Mouse (Mus musculus) telencephalon, adult 2 months (tissue): ENCODE results near the gene Dcaf1.

Experiments
- DNase-seq: peaks from one replicate; pipeline ENCODE4 v3.0.0-alpha.2; 2011; ENCODE audit warnings: low read depth, low spot score

Dcaf1 gene

DNA sequence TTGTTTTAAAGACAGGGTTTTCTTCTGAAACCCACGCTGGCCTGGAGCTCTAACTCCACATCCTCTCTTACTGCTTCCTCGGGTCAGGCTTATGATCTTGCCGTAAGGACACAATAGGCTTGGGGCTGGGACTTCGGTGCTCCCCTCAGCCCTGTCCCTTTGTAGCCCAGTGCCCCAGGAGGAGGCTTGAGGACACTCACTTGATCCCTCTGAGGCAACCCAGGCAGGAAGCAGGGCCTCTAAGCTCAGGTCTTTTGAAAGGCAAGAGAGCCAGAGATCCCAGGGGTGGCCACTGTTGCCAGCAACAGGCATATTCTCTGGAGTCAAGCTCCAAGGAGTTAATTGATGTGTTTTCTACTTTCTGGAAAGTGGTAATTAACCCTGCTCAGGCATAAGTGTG is 57.8 kb downstream of the Dcaf1 start:
- DNase-seq, result no peak

DNA sequence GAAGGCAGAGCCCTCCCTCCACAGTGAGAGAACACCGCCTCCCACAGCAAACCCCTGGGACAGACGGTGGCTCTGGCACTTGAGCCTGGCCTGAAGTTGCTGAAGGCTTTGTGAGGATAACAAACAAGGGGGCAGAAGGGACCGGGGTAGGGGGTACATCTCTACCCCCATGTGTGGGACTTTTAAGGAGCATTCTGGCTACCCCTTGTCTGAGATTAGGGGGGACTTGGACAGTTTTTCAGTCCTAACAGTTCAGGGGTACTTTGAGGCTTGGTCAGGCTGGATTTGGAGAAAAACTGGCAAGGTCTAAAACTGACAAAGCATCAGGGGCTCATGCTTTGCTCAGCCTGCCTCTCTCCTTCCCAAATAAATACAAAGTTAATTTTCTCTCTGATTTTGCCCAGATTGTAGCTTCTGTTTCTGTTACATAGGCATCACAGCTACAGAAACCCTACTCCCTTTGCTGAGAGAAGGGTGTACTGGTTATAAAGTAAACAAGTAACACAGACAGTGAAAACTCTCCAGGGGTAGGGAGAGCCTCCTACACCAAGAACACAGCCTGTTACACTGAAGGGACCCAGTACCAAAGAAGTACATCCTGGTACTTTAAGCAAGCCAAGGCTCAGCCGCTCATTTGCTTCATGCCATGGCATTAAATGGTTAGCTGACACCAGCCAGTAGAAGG is 59.5 kb downstream of the Dcaf1 start:
- no peak for DNase-seq

GRCm38 (mm10) chr9:106882176-106882575 is 60.5 kb downstream of the Dcaf1 start:
- DNase-seq, result no peak

DNA sequence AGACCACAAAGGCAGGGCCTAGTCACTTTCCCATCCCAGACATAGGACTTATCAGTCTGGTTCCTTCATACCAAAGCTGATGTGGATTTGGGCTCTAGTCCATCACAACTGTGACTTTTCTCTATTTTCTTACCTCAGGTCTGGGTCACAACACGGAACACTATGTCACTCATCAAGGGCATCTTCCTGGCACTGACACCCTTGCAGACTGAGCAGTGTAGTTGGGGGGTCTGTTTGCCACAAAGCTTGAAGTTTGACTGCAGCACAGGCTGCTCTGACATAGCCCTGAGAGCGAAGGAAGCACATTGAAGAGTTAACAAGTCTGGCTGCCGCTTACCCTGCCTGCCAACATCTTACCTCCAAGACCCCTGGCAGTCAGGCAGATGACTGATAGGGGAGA is 61.4 kb downstream of the Dcaf1 start:
- no peak for DNase-seq

DNA sequence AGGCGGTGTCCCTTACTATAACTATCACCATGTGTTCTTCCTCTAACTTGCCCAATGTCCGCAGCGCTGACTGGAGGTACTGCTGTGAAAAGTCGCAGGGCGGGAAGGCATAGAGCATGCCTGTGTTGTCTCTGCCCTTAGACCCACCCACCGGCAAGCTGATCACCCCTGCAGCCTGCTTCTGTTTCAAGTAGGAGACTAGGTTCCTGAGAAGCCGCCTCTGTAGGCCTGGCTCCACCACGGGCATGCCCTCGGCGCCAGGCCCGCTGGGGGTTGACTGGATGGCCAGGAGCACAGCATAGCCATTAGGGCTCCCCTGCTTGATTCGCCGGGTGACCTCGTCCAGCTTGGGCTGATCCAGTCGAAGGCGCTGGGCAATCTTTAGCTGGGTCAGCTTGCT is 62.6 kb downstream of the Dcaf1 start:
- DNase-seq, result no peak

DNA sequence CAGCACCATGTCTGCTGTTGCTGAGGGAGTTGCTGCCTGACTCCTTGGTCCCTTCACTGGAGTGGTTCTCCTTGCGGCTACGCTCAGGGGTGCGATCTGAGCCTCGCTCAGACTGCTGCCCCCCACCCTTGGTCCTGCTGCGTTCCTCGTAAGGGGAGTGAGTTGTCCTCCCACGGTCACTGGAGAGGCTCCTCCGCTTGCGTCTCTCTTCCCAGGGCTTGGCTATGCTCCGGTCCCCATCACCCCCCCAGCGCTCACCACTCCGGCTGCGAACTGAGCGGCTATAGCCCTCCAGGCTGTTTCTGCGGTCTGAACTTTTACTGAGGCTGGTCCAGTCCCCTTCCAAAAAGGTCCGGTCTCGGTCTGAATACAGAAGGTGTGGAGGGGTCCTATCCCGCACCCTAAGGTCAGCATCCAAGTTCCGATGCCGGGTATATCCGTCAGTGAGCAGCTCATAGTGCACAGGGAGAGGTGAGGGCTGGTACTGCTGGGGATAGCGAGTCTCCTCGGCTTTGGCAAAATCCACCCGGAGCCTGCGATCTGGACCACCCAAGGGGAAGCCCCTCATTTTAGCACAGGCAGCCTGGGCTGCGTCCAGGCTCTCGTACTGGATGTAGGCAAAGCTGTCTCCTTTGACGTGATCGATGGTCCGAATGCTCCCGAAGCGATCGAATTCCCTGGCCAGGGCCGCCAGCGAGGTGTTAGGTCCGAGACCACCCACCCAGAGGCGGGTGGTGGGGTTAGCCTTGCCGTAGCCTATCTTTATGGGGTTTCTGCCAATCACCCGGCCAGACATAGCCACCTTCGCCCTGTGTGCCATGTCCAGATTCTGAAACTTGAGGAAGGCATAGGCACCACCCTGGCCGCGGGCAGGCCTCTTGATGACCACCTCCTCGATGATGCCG is 63.6 kb downstream of the Dcaf1 start:
- DNase-seq, result no peak

- no peak for DNase-seq
These were observed 64.4 kb downstream of the Dcaf1 start for GRCm38 (mm10) chr9:106885901-106886731.

DNA sequence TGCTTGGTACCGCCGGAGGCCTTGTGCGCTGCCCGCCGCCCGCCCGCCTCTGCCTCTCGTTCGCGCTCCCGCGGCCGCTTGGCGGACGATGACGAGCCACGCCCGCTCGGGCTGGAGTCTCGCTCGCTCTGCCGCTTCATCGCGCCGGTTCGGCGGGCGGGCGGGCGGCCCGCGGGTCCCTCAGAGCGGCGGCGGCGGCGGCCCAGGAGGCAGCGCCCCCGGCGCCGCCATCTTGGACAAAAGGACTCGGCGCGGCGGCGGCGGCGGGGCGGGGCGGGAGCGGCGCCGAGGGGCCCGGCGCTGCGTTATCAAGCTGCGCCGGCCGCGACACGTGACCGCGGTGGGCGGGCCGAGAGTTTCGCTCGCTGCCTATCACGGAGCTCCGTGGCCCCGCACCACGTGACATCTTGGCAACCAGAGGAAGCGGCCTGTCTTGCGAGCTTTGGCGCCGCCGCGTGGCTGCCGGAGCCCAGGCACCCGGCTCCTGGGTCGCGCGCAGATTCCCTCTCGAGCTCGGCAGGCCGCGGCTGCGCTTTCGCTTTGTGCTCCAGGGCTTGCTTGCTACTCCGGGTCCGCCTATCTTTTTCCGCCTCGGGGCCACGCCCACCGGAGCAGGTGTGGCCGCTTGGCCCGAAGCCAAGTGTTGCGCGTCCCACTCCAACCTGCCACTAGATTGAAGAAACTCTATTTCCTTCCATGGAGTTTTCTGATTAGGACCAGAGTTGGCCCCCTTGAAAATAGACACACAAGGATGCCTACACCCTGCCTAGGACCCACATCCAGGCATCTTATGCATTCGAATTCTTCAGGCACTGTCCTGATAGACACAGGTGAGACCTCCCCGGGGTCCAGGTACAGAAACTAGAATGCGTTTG is 65.4 kb downstream of the Dcaf1 start, which contains the start of gene Rbm15b:
Gene Rbm15b (minus strand): TSS at position 601 of the 875 bp plus-strand sequence.
- peak; percentile 96 for DNase-seq

DNA sequence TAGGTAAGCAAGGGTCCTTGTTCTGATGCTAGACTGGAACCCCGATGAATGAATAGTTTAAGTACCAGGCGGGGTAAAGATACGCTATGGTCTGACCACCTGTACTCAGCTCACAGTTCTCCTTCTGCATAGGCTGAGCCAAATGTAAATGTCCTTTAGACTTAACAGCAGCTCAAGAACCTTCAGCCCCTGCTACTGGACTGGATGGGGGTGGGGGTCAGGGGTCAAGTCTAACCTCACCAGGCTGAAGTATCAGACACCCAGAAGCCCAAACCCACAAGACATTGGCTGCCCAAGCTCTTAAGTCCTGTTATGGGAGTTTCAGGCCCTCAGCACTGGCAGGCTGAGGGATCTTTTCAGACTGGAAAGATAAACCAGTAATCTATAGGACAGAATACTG is 66.7 kb downstream of the Dcaf1 start:
- no peak for DNase-seq

DNA sequence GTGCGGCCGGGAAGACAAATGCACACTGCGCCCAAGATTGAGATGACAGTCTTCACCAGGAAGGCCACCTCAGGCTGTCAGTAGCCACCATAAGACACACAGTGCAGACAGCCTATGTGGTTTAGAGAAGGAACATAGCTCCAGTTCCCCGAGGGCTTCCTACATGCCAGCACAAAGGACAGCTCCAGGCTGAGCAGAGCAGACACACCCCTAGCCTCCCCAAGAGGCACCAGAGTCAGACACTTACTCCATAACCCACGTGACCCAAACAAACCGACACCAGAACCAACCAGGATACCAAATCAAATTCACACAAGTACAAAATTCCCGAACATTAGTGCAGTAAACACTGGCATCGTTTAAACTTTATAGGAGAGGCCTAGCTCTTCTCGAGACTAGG is 67.6 kb downstream of the Dcaf1 start:
- DNase-seq, result no peak

DNA sequence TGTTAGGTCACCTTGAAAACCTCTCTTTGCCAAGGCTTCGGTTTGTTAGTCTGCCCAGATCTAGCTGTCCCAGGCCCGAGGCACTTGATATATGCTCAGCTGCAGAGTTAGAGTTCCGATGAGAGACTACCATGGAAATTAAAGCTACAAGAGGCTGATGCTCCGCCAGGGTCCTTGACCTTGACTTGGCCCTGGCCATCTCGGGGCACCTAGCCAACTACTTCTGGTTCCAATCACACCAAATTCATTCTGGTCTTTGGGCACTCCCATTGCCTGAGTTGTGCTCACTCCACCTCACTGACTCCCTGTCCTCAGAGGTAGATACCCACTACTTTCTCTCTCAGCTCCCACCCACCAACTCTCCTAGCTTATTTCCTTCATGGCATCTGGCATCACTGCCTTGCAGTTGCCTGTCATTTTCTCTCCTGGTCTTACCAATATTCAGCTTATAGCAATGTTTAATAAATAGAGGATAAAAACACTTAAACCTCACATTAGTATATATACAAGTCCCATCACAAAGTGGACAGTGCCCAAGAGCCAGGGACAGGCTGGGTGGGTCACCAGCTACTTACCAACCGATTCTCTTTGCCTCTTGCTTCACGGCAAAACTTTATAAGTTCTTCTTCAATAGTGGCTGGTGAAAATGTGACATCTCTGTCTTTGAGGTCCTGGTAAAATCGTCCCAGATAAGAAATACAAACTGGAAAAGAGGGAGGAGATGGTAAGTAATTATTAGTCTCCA is 69.0 kb downstream of the Dcaf1 start:
- DNase-seq, result no peak

- no peak for DNase-seq
These were observed 69.7 kb downstream of the Dcaf1 start for GRCm38 (mm10) chr9:106891341-106891741.

- peak; percentile 98 for DNase-seq
These were observed 70.3 kb downstream of the Dcaf1 start, which contains the start of gene Manf for GRCm38 (mm10) chr9:106891829-106892551. Gene Manf (minus strand): TSS chr9:106891979.

GRCm38 (mm10) chr9:106892552-106892875 is 70.8 kb downstream of the Dcaf1 start:
- DNase-seq, result no peak

DNA sequence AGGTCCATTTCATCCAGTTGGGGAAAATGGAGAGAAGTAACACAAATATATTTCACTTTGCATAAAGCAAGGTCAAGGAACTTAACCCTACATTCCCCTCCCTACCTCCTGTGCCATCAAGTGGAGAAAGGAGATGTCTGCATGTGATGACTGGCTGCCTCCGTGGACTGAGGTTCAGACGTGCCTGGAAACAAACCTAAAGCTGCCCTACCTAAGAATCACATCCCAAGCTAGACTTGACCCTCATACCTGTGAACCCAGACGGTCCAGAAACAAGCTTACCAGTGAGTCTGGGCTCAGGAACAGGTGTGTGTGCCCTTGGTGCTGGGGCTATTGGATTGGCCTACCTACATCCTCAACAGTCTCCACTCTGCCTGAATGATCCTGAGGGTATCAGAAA is 71.7 kb downstream of the Dcaf1 start:
- no peak for DNase-seq

DNA sequence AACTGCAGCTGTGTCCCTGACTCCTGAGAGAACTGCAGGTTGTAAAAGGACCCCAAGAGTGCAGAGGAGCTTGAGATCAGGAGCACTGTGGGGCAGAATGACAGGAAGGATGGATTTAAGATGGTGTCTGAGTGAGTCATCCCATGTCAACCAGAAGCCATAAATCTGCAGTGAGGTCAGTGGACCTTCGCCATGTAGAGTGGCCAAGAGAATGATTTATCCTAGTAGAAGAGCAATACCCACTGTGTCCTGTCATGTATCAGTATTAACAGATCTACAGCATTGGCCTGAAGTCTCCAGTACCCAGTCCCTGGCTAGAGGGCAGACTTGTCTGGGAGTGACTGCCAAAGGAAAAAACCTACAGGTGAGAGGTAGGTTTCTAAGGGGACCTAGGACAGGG is 77.2 kb downstream of the Dcaf1 start:
- DNase-seq, result no peak

GRCm38 (mm10) chr9:106901596-106901995 is 79.9 kb downstream of the Dcaf1 start:
- DNase-seq, result no peak

DNA sequence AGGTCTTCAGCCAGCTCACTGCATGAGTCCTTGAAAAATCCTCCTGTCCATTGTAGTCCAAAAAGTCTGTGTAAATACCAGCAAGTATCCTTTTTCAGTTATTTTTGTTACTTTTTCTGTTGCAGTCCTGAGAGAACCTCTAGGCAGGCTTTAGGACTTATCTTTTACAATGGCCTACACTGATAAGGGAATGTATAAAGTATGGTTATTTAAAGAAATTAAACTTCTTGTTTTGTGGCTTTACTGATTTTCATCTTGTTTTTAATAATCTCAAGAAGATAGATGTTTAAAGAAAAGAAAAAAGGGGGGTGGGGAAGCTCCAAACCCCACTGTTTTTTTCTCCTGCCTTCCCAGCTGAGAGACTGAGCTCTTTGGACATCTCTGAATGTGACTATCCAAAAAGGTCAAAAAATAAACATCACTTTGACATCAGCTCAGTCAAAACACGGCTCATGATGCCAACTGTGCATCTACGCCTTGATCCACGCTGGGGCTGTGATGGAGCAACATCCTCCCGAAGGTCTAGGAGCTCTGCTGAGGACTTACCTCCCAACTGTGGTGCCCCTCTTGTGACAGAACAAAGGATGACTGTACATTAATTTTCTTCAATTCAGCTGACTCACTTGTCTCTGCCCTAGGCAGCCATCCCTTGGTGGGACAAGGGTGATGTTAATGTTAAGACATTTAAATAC is 81.6 kb downstream of the Dcaf1 start:
- DNase-seq, result no peak

GRCm38 (mm10) chr9:106903791-106904134 is 82.1 kb downstream of the Dcaf1 start:
- peak; percentile 54 for DNase-seq
